Mouse (Mus musculus) heart, embryonic 10.5 days (tissue): ENCODE measurements at regions not wholly inside any gene's neighbourhood (a gene's known extent, or its start where the extent isn't known, plus 50 kb on each side); places are given as distances from the start of the nearest gene placed in this dataset.

Source experiments
- DNase-seq: peaks from one replicate; pipeline ENCODE4 v3.0.0-alpha.2; 2017; ENCODE audit warnings: low spot score
- H3K27ac ChIP-seq: fragments of 300-500 bp; sonication (generic); 2 replicates; pipeline ENCODE4 v1.5.1; 2016; ENCODE audit warnings: mild to moderate bottlenecking
- H3K27me3 ChIP-seq: fragments of 300-500 bp; sonication (generic); 2 replicates; pipeline ENCODE4 v1.6.1; 2016; ENCODE audit warnings: mild to moderate bottlenecking; ENCODE audit not compliant: poor library complexity, insufficient read depth, severe bottlenecking
- H3K36me3 ChIP-seq: fragments of 300-500 bp; sonication (generic); 2 replicates; pipeline ENCODE4 v1.6.1; 2016; ENCODE audit warnings: mild to moderate bottlenecking, moderate library complexity
- H3K4me1 ChIP-seq: fragments of 300-500 bp; sonication (generic); 2 replicates; pipeline ENCODE4 v1.6.1; 2016; ENCODE audit warnings: mild to moderate bottlenecking
- H3K4me3 ChIP-seq: fragments of 300-500 bp; sonication (generic); 2 replicates; pipeline ENCODE4 v1.5.1; 2016; ENCODE audit warnings: mild to moderate bottlenecking, moderate library complexity
- H3K9me3 ChIP-seq: fragments of 300-500 bp; sonication (generic); 2 replicates; pipeline ENCODE4 v1.6.1; 2016; ENCODE audit warnings: mild to moderate bottlenecking, moderate library complexity
- WGBS: fragments of 180-500 bp; shearing (Covaris S2); methylation state at CpG from one replicate; pipeline ENCODE4 v1.1.7; 2016; 5-methylcytosine and 5-hydroxymethylcytosine counted together

- H3K27ac ChIP-seq = peak overlapping the region; percentile 65; the same call in 1 of the 2 replicates
- H3K4me3 ChIP-seq = no peak overlapping the region
- peaks cover 12% of the 10 kb centered on the region; the same call in 1 of the 2 replicates for H3K4me1 ChIP-seq
- H3K9me3 ChIP-seq = no peaks in the 10 kb centered on the region
- H3K27me3 ChIP-seq = no peaks in the 10 kb centered on the region
- 70% methylated on average over 6 of the region's 6 CpGs for WGBS
- no peaks in the 10 kb centered on the region for H3K36me3 ChIP-seq
- DNase-seq = peak; percentile 81
Observed at GRCm38 (mm10) chr5:96919149-96919548, 78.3 kb upstream of the Bmp2k start.

DNA sequence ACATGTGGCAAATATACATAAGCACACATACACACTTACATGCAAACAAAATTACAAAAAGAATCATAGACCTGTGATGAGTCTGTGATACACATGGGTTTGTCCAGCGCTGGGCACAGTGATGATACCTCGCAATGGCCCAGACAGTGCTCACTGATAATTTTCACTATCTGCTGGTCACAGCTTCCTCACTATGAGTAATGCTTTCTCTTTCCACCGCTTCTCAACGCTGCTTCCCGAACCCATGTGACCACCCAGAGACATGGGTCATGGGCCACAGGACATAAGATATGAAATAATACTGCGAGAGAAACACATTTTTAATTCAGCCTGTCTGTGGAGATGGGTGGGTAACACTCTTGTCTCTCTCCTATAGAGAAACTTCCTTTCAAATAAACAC lies 76.5 kb upstream of the Bmp2k start:
- no peaks in the 10 kb centered on the region for H3K9me3 ChIP-seq
- peak overlapping the region; percentile 86; the same call in 1 of the 2 replicates for H3K27ac ChIP-seq
- DNase-seq = peak; percentile 89
- peaks cover 12% of the 10 kb centered on the region; the same call in 1 of the 2 replicates for H3K4me1 ChIP-seq
- WGBS = 52% methylated on average over 6 of the region's 6 CpGs
- H3K27me3 ChIP-seq = no peaks in the 10 kb centered on the region
- H3K36me3 ChIP-seq = no peaks in the 10 kb centered on the region
- H3K4me3 ChIP-seq = no peak overlapping the region

DNA sequence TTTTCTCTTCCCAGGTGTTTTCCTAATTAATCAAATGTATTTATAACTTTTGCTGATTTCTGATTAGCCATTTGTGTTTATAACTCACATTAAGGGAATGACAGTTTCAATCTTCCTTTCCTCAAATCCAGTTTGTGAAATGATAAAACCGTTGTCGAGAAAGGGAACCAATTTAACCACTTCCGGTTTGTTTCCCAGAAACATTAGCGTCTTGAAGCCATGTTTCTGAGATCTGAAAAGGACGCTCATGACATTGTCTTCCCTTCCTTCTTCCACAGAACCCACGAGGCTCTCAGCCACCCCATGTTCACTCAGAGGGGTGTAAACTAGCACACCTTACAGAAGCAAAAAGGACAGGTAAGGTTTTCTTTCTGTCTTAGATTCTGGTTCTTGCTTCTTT lies 76.0 kb upstream of the Bmp2k start:
- Histone ChIP-seq H3K4me3 (0 out of 2 replicates have a peak overlapping the region, but pooled peaks have one; percentile 16), H3K9me3 (no peaks in the 10 kb centered on the region), H3K27me3 (no peaks in the 10 kb centered on the region), H3K36me3 (no peaks in the 10 kb centered on the region), H3K27ac (peak overlapping the region; percentile 86), H3K4me1 (peaks cover 12% of the 10 kb centered on the region; the same call in 1 of the 2 replicates)
- 72% methylated on average over 6 of the region's 6 CpGs for WGBS
- DNase-seq = no peak

GRCm38 (mm10) chr5:96921973-96922715 lies 75.3 kb upstream of the Bmp2k start:
- H3K9me3 ChIP-seq = no peaks in the 10 kb centered on the region
- peaks cover 12% of the 10 kb centered on the region; the same call in 1 of the 2 replicates for H3K4me1 ChIP-seq
- H3K4me3 ChIP-seq = no peak overlapping the region
- 42% methylated on average over 11 of the region's 11 CpGs for WGBS
- H3K27ac ChIP-seq = peak overlapping the region; percentile 86
- H3K36me3 ChIP-seq = no peaks in the 10 kb centered on the region
- H3K27me3 ChIP-seq = no peaks in the 10 kb centered on the region
- no peak for DNase-seq

DNA sequence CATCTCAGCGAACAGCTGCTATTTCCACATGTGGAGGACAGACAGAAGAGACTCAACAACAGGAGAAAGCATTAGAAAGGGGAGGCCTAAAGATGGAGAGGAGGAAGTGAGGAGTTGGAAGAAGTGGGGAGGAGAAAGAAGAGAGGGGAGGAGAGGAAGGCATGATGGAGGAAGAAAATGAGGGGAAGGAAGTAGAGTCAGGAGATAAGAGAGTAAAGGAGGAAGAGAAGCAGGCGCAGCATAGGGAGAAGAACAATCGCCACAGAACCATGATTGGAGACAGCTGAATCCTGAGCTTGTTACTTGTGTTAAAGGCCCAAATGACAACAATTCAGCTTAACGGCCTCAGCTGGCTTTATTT lies 74.8 kb upstream of the Bmp2k start:
- WGBS = 68% methylated on average over 4 of the region's 4 CpGs
- Histone ChIP-seq H3K9me3 (no peaks in the 10 kb centered on the region), H3K4me1 (peaks cover 12% of the 10 kb centered on the region; the same call in 1 of the 2 replicates), H3K4me3 (no peak overlapping the region), H3K36me3 (no peaks in the 10 kb centered on the region), H3K27me3 (no peaks in the 10 kb centered on the region), H3K27ac (peak overlapping the region; percentile 86; the same call in 1 of the 2 replicates)
- DNase-seq = no peak

DNA sequence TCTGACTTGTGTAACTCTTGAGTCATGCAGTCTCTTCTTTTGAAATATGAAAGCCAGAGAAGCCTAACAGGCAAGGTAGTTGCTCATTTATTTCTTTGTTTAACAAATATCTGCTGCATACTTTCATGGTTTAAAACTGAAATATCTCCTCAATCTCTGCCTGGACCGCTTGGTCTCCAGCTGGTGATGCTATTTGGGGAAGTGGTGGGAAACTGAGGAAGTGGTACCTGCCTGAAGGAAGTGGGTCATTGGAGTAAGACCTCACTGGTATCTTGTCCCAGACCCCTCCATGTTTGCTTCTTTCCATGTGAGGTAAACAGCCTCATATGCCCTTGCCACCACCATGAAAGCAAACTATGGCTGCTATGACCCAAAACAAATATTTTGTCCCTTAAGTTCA lies 74.0 kb upstream of the Bmp2k start:
- Histone ChIP-seq H3K9me3 (no peaks in the 10 kb centered on the region), H3K27me3 (no peaks in the 10 kb centered on the region), H3K36me3 (no peaks in the 10 kb centered on the region), H3K27ac (peak overlapping the region; percentile 86; the same call in 1 of the 2 replicates), H3K4me1 (peaks cover 9% of the 10 kb centered on the region; the same call in 1 of the 2 replicates), H3K4me3 (no peak overlapping the region)
- DNase-seq = no peak
- WGBS = 94% methylated on average over 1 of the region's 1 CpGs

- H3K4me3 ChIP-seq = no peak overlapping the region
- H3K36me3 ChIP-seq = no peaks in the 10 kb centered on the region
- WGBS = 81% methylated on average over 7 of the region's 7 CpGs
- H3K4me1 ChIP-seq = peaks cover 9% of the 10 kb centered on the region; the same call in 1 of the 2 replicates
- H3K27me3 ChIP-seq = no peaks in the 10 kb centered on the region
- H3K9me3 ChIP-seq = no peaks in the 10 kb centered on the region
- no peak overlapping the region for H3K27ac ChIP-seq
- no peak for DNase-seq
Observed at GRCm38 (mm10) chr5:96924736-96925429, 72.6 kb upstream of the Bmp2k start.

DNA sequence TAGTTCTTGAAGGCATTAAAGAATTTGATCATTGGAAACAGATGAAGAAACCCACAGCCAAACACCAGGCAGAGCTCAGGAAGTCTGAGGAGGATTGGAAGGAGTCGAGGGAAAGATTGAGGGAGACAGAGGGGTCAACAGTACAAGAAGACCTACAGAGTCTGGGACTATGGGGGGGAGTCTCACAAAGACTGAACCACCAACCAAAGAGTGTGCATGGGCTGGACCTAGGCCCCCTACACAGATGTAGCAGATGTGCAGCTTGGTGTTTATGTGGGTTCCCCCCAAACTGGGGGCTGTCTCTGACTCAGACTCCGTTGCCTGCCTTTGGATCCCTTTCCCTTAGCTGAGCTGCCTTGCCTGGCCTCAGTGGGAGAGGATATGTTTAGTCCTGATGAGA lies 71.5 kb upstream of the Bmp2k start:
- H3K4me3 ChIP-seq = no peak overlapping the region
- H3K27ac ChIP-seq = no peak overlapping the region; the same call in 1 of the 2 replicates
- H3K4me1 ChIP-seq = peaks cover 9% of the 10 kb centered on the region; the same call in 1 of the 2 replicates
- H3K9me3 ChIP-seq = no peaks in the 10 kb centered on the region
- no peak for DNase-seq
- H3K27me3 ChIP-seq = no peaks in the 10 kb centered on the region
- 79% methylated on average over 2 of the region's 2 CpGs for WGBS
- no peaks in the 10 kb centered on the region for H3K36me3 ChIP-seq

- H3K27ac ChIP-seq = no peak overlapping the region
- 49% methylated on average over 2 of the region's 2 CpGs for WGBS
- H3K4me3 ChIP-seq = no peak overlapping the region
- no peaks in the 10 kb centered on the region for H3K36me3 ChIP-seq
- H3K27me3 ChIP-seq = no peaks in the 10 kb centered on the region
- no peak for DNase-seq
- no peaks in the 10 kb centered on the region for H3K9me3 ChIP-seq
- no peaks in the 10 kb centered on the region for H3K4me1 ChIP-seq
Observed at GRCm38 (mm10) chr5:96931091-96931490, 66.4 kb upstream of the Bmp2k start.

DNA sequence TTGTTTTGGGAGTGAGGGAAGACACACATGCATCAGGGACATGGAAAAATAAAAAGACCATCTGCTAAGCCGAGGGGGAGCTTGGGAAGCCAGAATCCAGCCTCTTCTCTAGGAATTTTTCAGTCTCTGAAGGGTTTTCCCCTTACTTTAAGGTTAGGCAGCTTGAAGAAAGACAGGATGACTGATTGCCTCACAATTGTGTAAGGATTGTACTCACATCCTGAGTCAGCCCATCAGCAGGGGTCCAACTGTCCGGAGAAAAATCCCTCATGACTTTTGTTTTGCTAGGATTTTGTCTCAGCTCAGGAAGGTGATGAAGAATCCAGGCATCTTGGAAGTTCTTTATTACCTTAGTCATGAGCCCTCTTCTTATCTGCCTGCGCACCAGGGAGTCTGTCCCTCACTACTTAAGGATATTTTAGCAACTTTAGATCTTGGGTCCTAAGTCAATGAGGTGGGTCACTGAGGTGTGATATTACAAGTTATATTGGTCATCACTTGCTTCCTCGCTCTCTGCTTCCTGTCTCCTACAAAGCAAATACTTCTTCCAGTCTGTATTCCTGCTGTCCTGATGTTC lies 65.8 kb upstream of the Bmp2k start:
- H3K4me1 ChIP-seq = no peaks in the 10 kb centered on the region
- H3K27me3 ChIP-seq = no peaks in the 10 kb centered on the region
- 54% methylated on average over 4 of the region's 4 CpGs for WGBS
- peak overlapping the region; percentile 42; the same call in 1 of the 2 replicates for H3K27ac ChIP-seq
- H3K36me3 ChIP-seq = no peaks in the 10 kb centered on the region
- no peaks in the 10 kb centered on the region for H3K9me3 ChIP-seq
- H3K4me3 ChIP-seq = no peak overlapping the region
- DNase-seq = no peak

- WGBS = 83% methylated on average over 3 of the region's 3 CpGs
- H3K27ac ChIP-seq = no peak overlapping the region
- H3K4me3 ChIP-seq = no peak overlapping the region
- H3K27me3 ChIP-seq = no peaks in the 10 kb centered on the region
- H3K9me3 ChIP-seq = no peaks in the 10 kb centered on the region
- no peaks in the 10 kb centered on the region for H3K36me3 ChIP-seq
- DNase-seq = no peak
- H3K4me1 ChIP-seq = peaks cover 5% of the 10 kb centered on the region; the same call in 1 of the 2 replicates
Observed at GRCm38 (mm10) chr5:96936239-96936638, 61.2 kb upstream of the Bmp2k start.

DNA sequence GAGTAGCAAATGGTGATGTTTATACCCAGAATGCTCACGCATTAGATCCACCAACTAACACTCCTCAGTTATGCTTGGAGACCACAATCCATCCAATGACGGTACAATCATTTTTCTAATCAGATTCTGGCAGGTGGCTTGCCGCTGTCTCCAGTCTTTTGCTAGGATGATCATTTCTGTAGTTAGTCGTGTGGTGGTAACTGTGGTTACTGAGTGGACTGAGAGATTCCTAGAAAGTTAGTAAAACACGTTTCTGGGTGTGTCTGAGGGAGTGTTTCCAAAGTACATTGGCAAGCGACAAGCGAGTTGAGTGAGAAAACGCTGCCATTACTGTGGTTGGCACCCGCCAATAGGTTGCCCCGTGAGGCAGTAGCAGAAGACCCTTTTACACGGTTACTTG lies 58.8 kb upstream of the Bmp2k start:
- no peak for DNase-seq
- H3K4me1 ChIP-seq = peaks cover 5% of the 10 kb centered on the region; the same call in 1 of the 2 replicates
- WGBS = 83% methylated on average over 11 of the region's 11 CpGs
- no peaks in the 10 kb centered on the region for H3K9me3 ChIP-seq
- no peaks in the 10 kb centered on the region for H3K36me3 ChIP-seq
- H3K27me3 ChIP-seq = no peaks in the 10 kb centered on the region
- H3K4me3 ChIP-seq = no peak overlapping the region
- no peak overlapping the region for H3K27ac ChIP-seq

GRCm38 (mm10) chr5:96939273-96939672 lies 58.2 kb upstream of the Bmp2k start:
- Histone ChIP-seq H3K27me3 (no peaks in the 10 kb centered on the region), H3K27ac (no peak overlapping the region), H3K36me3 (no peaks in the 10 kb centered on the region), H3K4me3 (no peak overlapping the region), H3K4me1 (peaks cover 5% of the 10 kb centered on the region; the same call in 1 of the 2 replicates), H3K9me3 (no peaks in the 10 kb centered on the region)
- no peak for DNase-seq
- 48% methylated on average over 1 of the region's 1 CpGs for WGBS
